Comparison of ENCODE assay signal across 16 mouse cellular contexts in genomic region chr9:117342336-117342735, GRCm38 (mm10).
"Had no signal": no experiment of that assay in that cellular context is flagged by ENCODE, and none has a peak within 500 bp of the region (broad histone marks: within the 10 kb centered on the region; RNA-seq: fewer than 3 reads in every experiment).

No protein-coding gene starts in this region.

- H3K4me2 ChIP-seq: neural tube, embryonic 13.5 days; neural tube, embryonic 15.5 days; stomach, embryonic 15.5 days had no signal

- H3K4me1 ChIP-seq: neural tube, embryonic 13.5 days; neural tube, embryonic 15.5 days; stomach, embryonic 15.5 days had no signal

- DNase-seq: retina, postnatal 1 day; right cerebral cortex, adult 18-20 months; right cerebral cortex, postnatal 14 days; right cerebral cortex, postnatal 25 days; right cerebral cortex, postnatal 4 days; spleen, adult 18-20 months; thymus, adult 18-20 months; thymus, adult 2 months; thymus, postnatal 14 days; thymus, postnatal 25 days; thymus, postnatal 36 days; thymus, postnatal 4 days had no signal

- H3K9ac ChIP-seq: neural tube, embryonic 13.5 days; neural tube, embryonic 15.5 days; stomach, embryonic 15.5 days had no signal

- H3K9me3 ChIP-seq: neural tube, embryonic 13.5 days; neural tube, embryonic 15.5 days; stomach, embryonic 15.5 days had no signal

- H3K27ac ChIP-seq: neural tube, embryonic 13.5 days; neural tube, embryonic 15.5 days; stomach, embryonic 15.5 days; stomach, postnatal 0 days had no signal

- H3K27me3 ChIP-seq: neural tube, embryonic 13.5 days; neural tube, embryonic 15.5 days; stomach, embryonic 15.5 days had no signal

- H3K36me3 ChIP-seq: neural tube, embryonic 13.5 days; neural tube, embryonic 15.5 days; stomach, embryonic 15.5 days had no signal

- H3K4me3 ChIP-seq: neural tube, embryonic 13.5 days; neural tube, embryonic 15.5 days; stomach, embryonic 15.5 days had no signal
